In genomic region chr13:42367655-42368554, GRCm38 (mm10) we compare ENCODE assay signal across 10 mouse cellular contexts.
A peak's percentile ranks its signal among the peaks of the same experiment; 100 is the strongest.
DNase-seq lines count a peak whose midpoint lies in the region; ATAC-seq and TF ChIP-seq lines count a peak whose summit lies in the region.
"Had no signal": no experiment of that assay in that cellular context is flagged by ENCODE, and none has a peak within 500 bp of the region (broad histone marks: within the 10 kb centered on the region; RNA-seq: fewer than 3 reads in every experiment).

No protein-coding gene starts in this region.

- no peak overlapping the region for H3K27ac ChIP-seq in layer of hippocampus, adult 2 months
- 0 out of 2 replicates have a peak overlapping the region, but pooled peaks have one; percentile 44 for H3K27ac ChIP-seq in intestine, embryonic 15.5 days
- peak overlapping the region; percentile 30; the same call in 1 of the 2 replicates for H3K27ac ChIP-seq in lung, embryonic 16.5 days (ENCODE audit: low read length)
- peak overlapping the region; percentile 73 for H3K27ac ChIP-seq in stomach, embryonic 16.5 days (ENCODE audit: low read length)
- H3K27ac ChIP-seq in forebrain, postnatal 0 days (ENCODE audit: low read depth, low read length): no peak overlapping the region
- H3K27ac ChIP-seq: neural tube, embryonic 13.5 days had no signal

- peak; percentile 8 for DNase-seq in layer of hippocampus, adult 9-11 months
- DNase-seq in layer of hippocampus, adult 2 months (ENCODE audit: low spot score in 2 of 2): no peak
- DNase-seq in cerebellum, adult 8-10 months: no peak
- DNase-seq in forebrain, postnatal 0 days: no peak
- DNase-seq in c-Kit-positive CD71-positive TER-119-positive erythroid progenitor cells, embryonic 14.5 days (ENCODE audit: low spot score): no peak

- H3K36me3 ChIP-seq in intestine, embryonic 15.5 days: no peaks in the 10 kb centered on the region
- no peaks in the 10 kb centered on the region for H3K36me3 ChIP-seq in lung, embryonic 16.5 days (ENCODE audit: control insufficient read depth, insufficient read depth, low read length)
- no peaks in the 10 kb centered on the region for H3K36me3 ChIP-seq in stomach, embryonic 16.5 days (ENCODE audit: control insufficient read depth, insufficient read depth, low read length)
- no peaks in the 10 kb centered on the region for H3K36me3 ChIP-seq in forebrain, postnatal 0 days (ENCODE audit: insufficient read depth)
- H3K36me3 ChIP-seq: neural tube, embryonic 13.5 days had no signal

- TF ChIP-seq CTCF in layer of hippocampus, adult 2 months (conservative IDR thresholded peaks at IDR 0.05): no peak
- no peak for TF ChIP-seq CTCF in forebrain, postnatal 0 days (IDR thresholded peaks at IDR 0.05; ENCODE audit: low read depth)

- no peaks in the 10 kb centered on the region for H3K9me3 ChIP-seq in intestine, embryonic 15.5 days
- no peaks in the 10 kb centered on the region for H3K9me3 ChIP-seq in lung, embryonic 16.5 days (ENCODE audit: control insufficient read depth, low read length)
- H3K9me3 ChIP-seq in stomach, embryonic 16.5 days (replicated peaks; ENCODE audit: control insufficient read depth, low read length): no peaks in the 10 kb centered on the region
- H3K9me3 ChIP-seq in forebrain, postnatal 0 days (ENCODE audit: low read length): no peaks in the 10 kb centered on the region
- H3K9me3 ChIP-seq: neural tube, embryonic 13.5 days had no signal

- H3K4me2 ChIP-seq in intestine, embryonic 15.5 days (replicated peaks): no peak overlapping the region
- no peak overlapping the region; the same call in 1 of the 2 replicates for H3K4me2 ChIP-seq in lung, embryonic 16.5 days (ENCODE audit: low read depth, low read length)
- 0 out of 2 replicates have a peak overlapping the region, but pooled peaks have one; percentile 4 for H3K4me2 ChIP-seq in stomach, embryonic 16.5 days (ENCODE audit: low read depth, low read length)
- H3K4me2 ChIP-seq in forebrain, postnatal 0 days (ENCODE audit: low read depth): no peak overlapping the region
- H3K4me2 ChIP-seq: neural tube, embryonic 13.5 days had no signal

- 0 out of 2 replicates have a peak, but pooled peaks cover 3% of the 10 kb centered on the region for H3K4me1 ChIP-seq in intestine, embryonic 15.5 days (replicated peaks)
- H3K4me1 ChIP-seq in lung, embryonic 16.5 days (replicated peaks; ENCODE audit: control insufficient read depth, insufficient read depth, low read length): no peaks in the 10 kb centered on the region
- peaks cover 3% of the 10 kb centered on the region; the same call in 1 of the 2 replicates for H3K4me1 ChIP-seq in stomach, embryonic 16.5 days (ENCODE audit: control insufficient read depth, insufficient read depth, low read length)
- H3K4me1 ChIP-seq in forebrain, postnatal 0 days (ENCODE audit: insufficient read depth): no peaks in the 10 kb centered on the region
- H3K4me1 ChIP-seq: neural tube, embryonic 13.5 days had no signal

- ATAC-seq in intestine, embryonic 15.5 days: peak; percentile 82
- ATAC-seq in lung, embryonic 16.5 days (ENCODE audit: low read depth): peak; percentile 45; the same call in 1 of the 2 replicates
- peak; percentile 95 for ATAC-seq in stomach, embryonic 16.5 days (ENCODE audit: insufficient read depth, low FRiP score)
- ATAC-seq in forebrain, postnatal 0 days: no peak
- ATAC-seq: forebrain, embryonic 14.5 days had no signal

- no peak overlapping the region for H3K4me3 ChIP-seq in layer of hippocampus, adult 2 months
- no peak overlapping the region for H3K4me3 ChIP-seq in intestine, embryonic 15.5 days (replicated peaks)
- H3K4me3 ChIP-seq in lung, embryonic 16.5 days (ENCODE audit: low read length): no peak overlapping the region
- no peak overlapping the region for H3K4me3 ChIP-seq in stomach, embryonic 16.5 days (replicated peaks; ENCODE audit: low read length)
- no peak overlapping the region for H3K4me3 ChIP-seq in forebrain, postnatal 0 days (ENCODE audit: low read depth, low read length)
- H3K4me3 ChIP-seq: neural tube, embryonic 13.5 days had no signal

- 64% methylated on average over 7 of the region's 7 CpGs for WGBS in intestine, embryonic 15.5 days
- WGBS in lung, embryonic 16.5 days: 50% methylated on average over 7 of the region's 7 CpGs
- 47% methylated on average over 7 of the region's 7 CpGs for WGBS in stomach, embryonic 16.5 days
- 81% methylated on average over 7 of the region's 7 CpGs for WGBS in forebrain, postnatal 0 days

- H3K27me3 ChIP-seq in intestine, embryonic 15.5 days (replicated peaks): no peaks in the 10 kb centered on the region
- no peaks in the 10 kb centered on the region for H3K27me3 ChIP-seq in lung, embryonic 16.5 days (ENCODE audit: control insufficient read depth, insufficient read depth, low read depth, low read length)
- H3K27me3 ChIP-seq in stomach, embryonic 16.5 days (ENCODE audit: control insufficient read depth, insufficient read depth, low read length): no peaks in the 10 kb centered on the region
- H3K27me3 ChIP-seq in forebrain, postnatal 0 days (ENCODE audit: insufficient read depth, low read length): no peaks in the 10 kb centered on the region
- H3K27me3 ChIP-seq: neural tube, embryonic 13.5 days had no signal

- no peak overlapping the region for H3K9ac ChIP-seq in intestine, embryonic 15.5 days
- no peak overlapping the region for H3K9ac ChIP-seq in lung, embryonic 16.5 days (ENCODE audit: low read length)
- H3K9ac ChIP-seq in stomach, embryonic 16.5 days (ENCODE audit: low read length): no peak overlapping the region
- no peak overlapping the region for H3K9ac ChIP-seq in forebrain, postnatal 0 days
- H3K9ac ChIP-seq: neural tube, embryonic 13.5 days had no signal

Comparison
In these comparisons a context has a peak if more than half of its experiments do, and no peak if none do; other contexts are left out.
1. H3K27ac ChIP-seq: peak in intestine, embryonic 15.5 days (single experiment), lung, embryonic 16.5 days (single experiment) and stomach, embryonic 16.5 days (single experiment); none in layer of hippocampus, adult 2 months (single experiment) and forebrain, postnatal 0 days (single experiment).